Mouse (Mus musculus): ENCODE data around the gene Dnah8. TPM values are rescaled to one million over a fixed set of nuclear protein-coding genes. Genes with fewer than 3 reads are reported as not detected.

Gene Dnah8
- total and polyA plus RNA-seq, 3 experiments = 15.4 to 143 (median 19.5) TPM

GRCm38 (mm10) chr17:30606206-30606605 lies 17.9 kb upstream of the Dnah8 start:
- Histone ChIP-seq H3K27ac (ENCODE audit: control insufficient read depth, low read depth, low read length) (no peak overlapping the region), H3K4me3 (ENCODE audit: control insufficient read depth in 1 of 2, insufficient read depth in 1 of 2, low read depth in 2 of 2, low read length in 2 of 2) (no peak overlapping the region), H3K9ac (ENCODE audit: control insufficient read depth, low read depth, low read length, poor library complexity, severe bottlenecking) (no peak overlapping the region), H3K27me3 (ENCODE audit: control insufficient read depth in 1 of 2, insufficient read depth in 2 of 2, low read length in 2 of 2) (no peaks in the 10 kb centered on the region), H3K4me1 (ENCODE audit: control insufficient read depth in 1 of 2, insufficient read depth in 2 of 2, low read length in 2 of 2) (peaks cover 14 to 22% of the 10 kb centered on the region in 2 experiments), H3K9me3 (replicated peaks; ENCODE audit: insufficient read depth, low read length) (no peaks in the 10 kb centered on the region), H3K36me3 (ENCODE audit: control insufficient read depth in 1 of 2, insufficient read depth in 2 of 2, low read length in 2 of 2) (peaks cover 28 to 29% of the 10 kb centered on the region in 2 experiments), H3K79me2 (ENCODE audit: control insufficient read depth, insufficient read depth, low read length, poor library complexity) (peaks cover 44% of the 10 kb centered on the region)
- TF ChIP-seq MXI1 (IDR thresholded peaks at IDR 0.05; ENCODE audit: low read depth, low read length) = no peak
- no peak for TF ChIP-seq TBP (IDR thresholded peaks at IDR 0.05; ENCODE audit: low read depth, low read length)
- TF ChIP-seq ELF1 (IDR thresholded peaks at IDR 0.05; ENCODE audit: low read depth, low read length) = no peak
- TF ChIP-seq GABPA (IDR thresholded peaks at IDR 0.05; ENCODE audit: low read depth, low read length) = no peak
- TF ChIP-seq POLR2AphosphoS2 (IDR thresholded peaks at IDR 0.05; ENCODE audit: low read length) = no peak
- no peak for TF ChIP-seq MYB (IDR thresholded peaks at IDR 0.05; ENCODE audit: low read depth, low read length)
- no peak for TF ChIP-seq ZC3H11A (IDR thresholded peaks at IDR 0.05; ENCODE audit: low read depth, low read length)
- no peak for DNase-seq (ENCODE audit: low read depth, low spot score)

DNA sequence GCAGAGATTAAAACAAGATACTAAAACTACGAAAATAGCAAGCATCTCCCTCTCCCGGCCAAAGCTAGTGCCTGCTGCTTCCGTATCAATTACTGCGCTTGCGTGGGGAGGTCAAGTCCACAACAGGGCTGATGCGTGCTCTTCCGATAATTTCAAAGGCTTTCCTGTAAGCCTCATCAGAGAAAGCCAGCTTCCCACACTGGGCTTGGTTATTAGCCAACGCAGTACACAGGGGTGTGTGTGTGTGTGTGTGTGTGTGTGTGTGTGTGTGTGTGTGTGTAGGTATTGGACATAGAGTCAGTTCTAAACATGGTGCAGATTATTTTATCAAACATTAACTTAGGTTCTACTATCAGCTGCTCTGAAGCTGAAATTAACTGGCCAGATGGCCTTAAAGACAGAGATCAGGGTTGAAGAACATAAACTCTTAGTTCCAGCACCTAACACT lies 17.5 kb upstream of the Dnah8 start:
- Histone ChIP-seq H3K27me3 (ENCODE audit: control insufficient read depth in 1 of 2, insufficient read depth in 2 of 2, low read length in 2 of 2) (no peaks in the 10 kb centered on the region), H3K9me3 (replicated peaks; ENCODE audit: insufficient read depth, low read length) (no peaks in the 10 kb centered on the region), H3K36me3 (ENCODE audit: control insufficient read depth in 1 of 2, insufficient read depth in 2 of 2, low read length in 2 of 2) (peaks cover 25 to 30% of the 10 kb centered on the region in 2 experiments), H3K9ac (ENCODE audit: control insufficient read depth, low read depth, low read length, poor library complexity, severe bottlenecking) (no peak overlapping the region), H3K79me2 (ENCODE audit: control insufficient read depth, insufficient read depth, low read length, poor library complexity) (peaks cover 48% of the 10 kb centered on the region), H3K27ac (ENCODE audit: control insufficient read depth, low read depth, low read length) (no peak overlapping the region), H3K4me3 (ENCODE audit: control insufficient read depth in 1 of 2, insufficient read depth in 1 of 2, low read depth in 2 of 2, low read length in 2 of 2) (no peak overlapping the region), H3K4me1 (ENCODE audit: control insufficient read depth in 1 of 2, insufficient read depth in 2 of 2, low read length in 2 of 2) (peaks cover 15 to 26% of the 10 kb centered on the region in 2 experiments)
- no peak for DNase-seq (ENCODE audit: low read depth, low spot score)
- TF ChIP-seq POLR2A (IDR thresholded peaks at IDR 0.05; ENCODE audit: control insufficient read depth in 1 of 2, insufficient read depth in 1 of 2, low read depth in 1 of 2, low read length in 2 of 2, poor library complexity in 1 of 2) (0 out of 4 replicates have a peak, but pooled peaks of 1 of the 2 experiments have one; percentile 24), KAT2A (conservative IDR thresholded peaks at IDR 0.05; ENCODE audit: low read depth, low read length) (no peak)

DNA sequence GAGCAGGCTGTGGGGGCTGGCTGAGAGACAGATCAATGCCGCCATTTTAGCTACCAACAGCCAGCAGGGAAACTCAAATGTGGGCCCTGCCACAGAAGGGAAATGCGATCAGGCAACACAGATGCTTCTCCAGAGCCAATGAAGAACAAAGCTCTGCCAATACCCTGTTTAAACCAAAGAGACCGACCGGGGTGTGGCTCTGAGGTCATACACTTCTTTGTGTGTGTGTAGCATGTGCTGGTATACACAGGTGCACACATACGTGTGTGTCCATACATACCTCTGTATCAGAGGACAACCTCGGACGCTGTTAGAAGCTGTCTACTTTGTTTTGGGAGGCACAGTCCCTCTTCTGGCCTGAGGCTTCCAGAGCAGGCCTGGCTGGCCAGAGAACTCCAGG lies 16.8 kb upstream of the Dnah8 start:
- Histone ChIP-seq H3K27ac (ENCODE audit: control insufficient read depth, low read depth, low read length) (no peak overlapping the region), H3K36me3 (ENCODE audit: control insufficient read depth in 1 of 2, insufficient read depth in 2 of 2, low read length in 2 of 2) (peaks cover 19 to 30% of the 10 kb centered on the region in 2 experiments)

More for the DNA sequence above, 16.8 kb upstream of the Dnah8 start:
- TF ChIP-seq ZNF384 (IDR thresholded peaks at IDR 0.05; ENCODE audit: low read depth, low read length) (no peak), E2F4 (IDR thresholded peaks at IDR 0.05; ENCODE audit: borderline replicate concordance, low read depth, low read length) (no peak), POLR2AphosphoS2 (IDR thresholded peaks at IDR 0.05; ENCODE audit: low read length) (no peak), ZKSCAN1 (IDR thresholded peaks at IDR 0.05; ENCODE audit: low read depth, low read length) (no peak), MAZ (IDR thresholded peaks at IDR 0.05; ENCODE audit: low read depth, low read length) (no peak), NRF1 (IDR thresholded peaks at IDR 0.05; ENCODE audit: insufficient read depth, low read depth, low read length, poor library complexity, severe bottlenecking) (no peak), TCF12 (IDR thresholded peaks at IDR 0.05; ENCODE audit: low read depth, low read length) (no peak), MXI1 (IDR thresholded peaks at IDR 0.05; ENCODE audit: low read depth, low read length) (no peak), EP300 (IDR thresholded peaks at IDR 0.05; ENCODE audit: low read depth in 1 of 2, low read length in 2 of 2) (no peak), ETS1 (IDR thresholded peaks at IDR 0.05; ENCODE audit: low read depth, low read length) (no peak)
- H3K79me2 ChIP-seq (ENCODE audit: control insufficient read depth, insufficient read depth, low read length, poor library complexity) = peaks cover 55% of the 10 kb centered on the region
- H3K27me3 ChIP-seq (ENCODE audit: control insufficient read depth in 1 of 2, insufficient read depth in 2 of 2, low read length in 2 of 2) = no peaks in the 10 kb centered on the region
- no peak overlapping the region for H3K4me3 ChIP-seq (ENCODE audit: control insufficient read depth in 1 of 2, insufficient read depth in 1 of 2, low read depth in 2 of 2, low read length in 2 of 2)
- H3K9me3 ChIP-seq (replicated peaks; ENCODE audit: insufficient read depth, low read length) = no peaks in the 10 kb centered on the region
- H3K4me1 ChIP-seq (ENCODE audit: control insufficient read depth in 1 of 2, insufficient read depth in 2 of 2, low read length in 2 of 2) = peaks cover 15 to 26% of the 10 kb centered on the region in 2 experiments
- H3K9ac ChIP-seq (ENCODE audit: control insufficient read depth, low read depth, low read length, poor library complexity, severe bottlenecking) = no peak overlapping the region
- DNase-seq (ENCODE audit: low read depth, low spot score) = no peak

All from MEL (cell line).